Mouse (Mus musculus) brain, embryonic 18.5 days (tissue): Measurements from ENCODE around the gene Irs3.
A peak's percentile ranks its signal among the peaks of the same experiment; 100 is the strongest.

Experiments
- DNase-seq: peaks from one replicate; pipeline ENCODE4 v3.0.0-alpha.2; 2012; ENCODE audit warnings: low read depth, low spot score

Irs3 gene

DNA sequence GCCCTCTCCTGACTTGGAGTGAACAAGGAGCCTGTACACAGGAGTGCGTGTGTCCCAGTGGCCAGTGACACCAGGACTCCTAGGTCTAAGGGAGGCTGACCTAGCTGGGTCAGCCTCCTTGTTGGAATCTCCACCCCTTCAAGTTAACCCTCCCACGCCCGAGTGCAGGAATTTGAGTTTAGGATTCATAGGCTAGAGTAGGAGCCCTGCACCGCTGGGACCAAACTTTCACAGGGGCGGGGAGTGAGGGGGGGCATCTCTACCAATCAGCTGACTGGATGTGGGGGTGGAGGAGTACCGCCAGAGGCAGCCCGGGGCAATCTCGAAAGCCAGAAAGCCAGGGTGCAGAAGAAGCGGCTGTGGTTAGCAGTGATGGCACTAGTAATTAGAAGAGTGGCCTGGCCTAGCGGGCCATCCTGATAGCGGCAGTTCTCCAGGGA is at the start of gene Irs3:
Irs3 (minus strand) TSS at position 63 of the 440 bp plus-strand sequence.
- DNase-seq, result no peak

DNA sequence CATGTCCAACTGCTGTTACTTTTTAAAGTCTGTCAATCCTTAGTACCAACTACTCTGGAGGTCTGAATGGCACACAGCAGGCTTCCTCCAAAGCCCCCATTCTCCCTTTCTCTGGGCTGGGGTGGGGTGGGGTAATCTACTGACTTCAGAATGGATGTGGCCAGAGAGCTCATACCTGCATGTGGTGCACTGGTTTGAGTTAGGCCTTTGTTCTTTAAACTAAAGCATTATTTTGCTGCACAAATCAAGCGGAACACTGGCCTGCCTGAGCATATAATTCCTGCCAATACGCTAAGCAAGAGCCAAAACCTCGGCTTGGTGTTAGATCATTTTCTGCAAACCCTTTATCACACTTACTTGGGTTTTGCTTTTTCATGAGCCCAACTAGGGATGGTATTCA is 49.3 kb upstream of the Irs3 start:
- no peak for DNase-seq

DNA sequence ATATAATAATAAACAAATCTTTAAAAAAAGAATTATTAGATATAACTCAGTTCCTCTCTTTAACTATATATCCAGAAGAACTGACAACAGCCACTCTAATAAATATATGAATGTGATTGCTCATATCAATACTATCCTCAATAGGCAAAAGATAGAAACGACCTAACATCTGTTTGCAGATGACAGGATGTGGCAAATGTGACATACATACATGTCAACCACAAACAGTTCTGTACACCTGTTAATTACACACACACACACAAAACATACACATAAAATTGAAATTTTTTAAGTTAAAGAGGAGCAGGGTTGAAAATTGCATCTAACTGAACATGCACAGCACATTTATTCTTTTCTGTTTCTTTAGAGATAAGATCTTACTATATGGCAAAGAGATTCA is 46.4 kb upstream of the Irs3 start:
- DNase-seq, result no peak

DNA sequence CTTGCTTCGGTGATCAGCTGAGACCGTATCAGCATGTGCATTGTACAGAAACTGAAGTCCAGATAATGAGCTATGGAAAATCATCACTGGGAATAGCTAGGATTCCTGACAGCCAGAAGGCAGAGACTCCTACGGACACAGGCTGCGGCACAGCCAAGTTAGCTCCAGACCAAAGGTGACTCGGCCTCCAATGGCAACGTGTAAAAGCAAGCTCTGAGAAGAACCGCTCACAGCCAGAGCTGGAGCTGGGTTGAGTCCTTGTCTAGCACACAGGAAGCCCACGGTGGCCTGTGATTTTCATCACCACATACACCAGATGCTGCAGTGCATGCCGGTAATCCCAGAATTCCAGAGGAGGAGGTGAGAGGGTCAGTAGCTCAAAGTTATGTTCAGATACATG is 45.0 kb upstream of the Irs3 start:
- no peak for DNase-seq

DNA sequence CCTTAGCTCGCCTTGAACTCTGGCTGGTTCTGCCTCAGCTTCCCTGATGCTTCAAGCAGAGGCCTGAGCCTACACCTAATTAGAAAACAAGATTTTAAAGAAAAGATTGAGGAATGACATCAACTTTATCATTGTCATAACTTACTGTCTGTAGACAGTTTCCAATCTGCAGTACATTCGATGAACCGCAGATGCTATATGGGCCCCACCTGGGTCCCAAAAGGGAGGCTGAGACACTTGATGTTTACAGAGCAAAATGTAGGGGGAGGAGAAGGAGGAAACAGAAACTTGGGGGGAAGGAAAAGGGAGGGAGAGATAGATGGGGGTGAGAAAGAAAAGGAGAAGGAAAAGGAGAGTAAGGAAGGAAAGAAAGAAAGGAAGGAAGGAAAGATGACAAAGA is 44.5 kb upstream of the Irs3 start:
- DNase-seq, result no peak

DNA sequence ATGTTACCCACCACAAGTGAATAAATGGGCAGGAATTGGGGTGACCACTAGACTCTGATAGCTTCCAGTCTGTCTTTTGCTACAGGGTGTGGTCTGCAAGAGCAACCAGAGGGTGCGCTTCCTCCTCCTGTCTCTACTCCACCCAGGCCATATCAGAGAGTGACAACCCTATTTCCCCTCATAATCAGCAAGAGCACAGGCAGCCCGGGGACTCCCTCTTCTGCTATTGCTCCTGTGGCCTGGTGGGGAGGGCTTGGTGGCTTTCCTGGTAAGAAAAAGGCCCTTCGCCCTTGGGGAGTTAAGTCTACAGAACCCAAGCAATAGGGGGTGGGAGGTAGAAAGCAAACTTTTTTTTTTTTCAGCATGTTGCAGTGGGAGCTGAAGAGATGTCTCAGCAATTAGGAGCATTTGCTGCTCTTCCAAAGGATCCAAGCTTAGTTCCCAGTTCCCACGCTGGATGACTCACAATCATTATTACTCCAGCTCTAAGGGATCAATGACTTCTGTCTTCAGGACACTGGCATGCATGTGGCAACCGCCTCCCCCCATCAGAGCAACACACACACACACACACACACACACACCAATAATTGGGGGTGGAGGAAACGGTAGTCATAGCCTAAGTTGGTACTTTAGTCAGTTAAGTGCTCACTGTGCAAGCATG is 40.7 kb upstream of the Irs3 start:
- DNase-seq, result no peak

DNA sequence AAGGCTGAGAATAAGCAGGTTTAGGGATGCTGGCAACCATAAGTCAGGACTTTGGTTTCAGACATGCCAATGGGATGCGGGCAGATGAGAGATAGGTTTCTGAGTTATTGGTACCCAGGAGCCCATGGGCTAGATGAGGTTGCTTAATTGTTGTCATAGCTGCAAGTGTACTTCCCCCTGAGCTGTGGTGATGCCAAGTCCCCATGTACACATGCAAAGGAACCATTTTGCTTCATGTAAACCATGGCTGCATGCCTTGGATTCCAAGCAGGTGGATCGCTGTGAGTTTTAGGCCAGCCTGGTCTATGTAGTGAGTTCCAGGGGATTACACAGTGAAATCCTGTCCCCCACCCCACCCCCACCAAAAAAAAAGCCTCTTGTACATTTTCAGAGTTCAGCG is 40.1 kb upstream of the Irs3 start:
- DNase-seq, result no peak

DNA sequence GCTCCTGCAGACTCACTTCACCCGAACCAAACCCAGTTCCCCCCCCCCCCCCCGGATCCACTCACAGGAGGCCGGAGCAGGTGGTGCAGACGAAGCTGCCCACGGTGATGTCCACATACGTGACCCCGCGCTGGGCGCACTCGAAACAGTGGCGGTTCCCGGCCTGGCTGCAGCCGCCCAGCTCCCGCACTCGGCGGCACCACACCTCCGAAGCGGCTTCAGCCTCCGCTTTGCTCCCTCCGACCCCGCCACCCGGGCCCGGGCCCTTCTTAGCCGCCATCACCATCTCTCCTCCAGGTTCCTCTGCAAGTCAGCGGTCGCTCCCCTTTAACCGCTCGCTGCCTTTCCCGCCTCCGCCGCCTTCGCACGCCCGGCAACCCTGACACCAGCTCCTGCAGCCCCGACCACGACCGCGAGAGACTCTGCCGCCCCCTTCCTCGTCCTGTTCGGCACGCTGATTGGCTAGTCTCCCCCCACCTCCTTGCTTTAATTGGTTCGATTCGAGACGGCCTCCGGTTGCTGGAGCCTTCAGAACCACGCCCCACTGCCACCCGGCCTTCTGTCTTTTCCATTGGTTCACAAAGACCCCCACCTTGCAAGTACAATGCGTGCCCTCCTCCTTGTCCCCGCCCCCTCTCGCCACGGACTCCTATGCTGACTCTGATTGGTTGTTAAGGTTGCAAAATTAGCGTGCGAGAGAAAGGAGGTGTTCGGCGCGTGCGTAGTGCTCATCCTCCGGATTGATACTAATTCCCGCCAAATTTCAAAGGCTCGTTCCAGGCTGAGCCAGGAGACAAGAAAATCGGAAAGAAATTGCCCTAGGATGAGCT is 39.0 kb upstream of the Irs3 start, which contains the start of gene Agfg2:
Agfg2 (minus strand) TSS at position 433 of the 830 bp plus-strand sequence.
- DNase-seq, result peak; percentile 100

DNA sequence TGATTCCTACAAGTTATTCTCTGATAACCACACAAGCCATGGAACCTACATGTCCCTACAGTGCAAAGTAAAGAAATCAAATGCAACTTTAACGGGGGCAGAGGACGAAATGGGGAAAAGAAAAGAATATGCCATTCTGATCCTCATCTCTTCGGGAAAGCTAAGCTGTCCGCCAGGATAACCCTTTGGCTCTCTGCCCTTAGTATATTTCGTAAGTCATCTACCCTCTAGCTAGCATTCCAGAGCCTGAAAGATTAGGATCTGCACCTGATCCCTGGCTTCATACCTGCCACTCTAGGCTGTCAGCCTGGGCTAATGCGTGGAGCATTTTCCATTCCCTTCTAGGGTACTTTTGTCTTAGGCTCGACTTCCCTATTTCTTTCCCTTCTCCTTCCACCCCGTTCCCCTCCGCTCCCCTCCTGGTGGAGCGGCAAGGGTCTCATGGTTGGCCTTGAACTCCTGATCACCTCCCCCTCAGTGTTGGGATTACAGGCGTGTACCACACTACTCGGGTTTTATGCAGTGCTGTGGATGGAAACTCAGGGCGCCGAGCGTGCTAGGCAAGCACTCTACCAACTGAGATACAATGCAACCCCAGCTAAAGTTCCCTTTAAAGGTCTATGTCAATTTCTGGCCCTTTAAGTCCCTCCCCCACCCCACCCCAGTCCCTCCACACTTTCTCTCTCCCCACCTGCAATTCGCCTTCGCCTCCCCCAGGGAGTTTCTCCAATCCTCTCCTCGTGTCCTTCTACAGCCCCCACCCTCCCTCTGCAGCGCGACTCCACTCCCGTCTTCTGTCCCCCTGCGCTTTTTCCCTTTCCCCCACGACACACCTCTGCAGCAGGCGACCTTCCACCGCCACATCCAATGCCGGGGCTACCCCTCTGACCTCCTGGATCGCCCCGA is 38.1 kb upstream of the Irs3 start:
- no peak for DNase-seq

DNA sequence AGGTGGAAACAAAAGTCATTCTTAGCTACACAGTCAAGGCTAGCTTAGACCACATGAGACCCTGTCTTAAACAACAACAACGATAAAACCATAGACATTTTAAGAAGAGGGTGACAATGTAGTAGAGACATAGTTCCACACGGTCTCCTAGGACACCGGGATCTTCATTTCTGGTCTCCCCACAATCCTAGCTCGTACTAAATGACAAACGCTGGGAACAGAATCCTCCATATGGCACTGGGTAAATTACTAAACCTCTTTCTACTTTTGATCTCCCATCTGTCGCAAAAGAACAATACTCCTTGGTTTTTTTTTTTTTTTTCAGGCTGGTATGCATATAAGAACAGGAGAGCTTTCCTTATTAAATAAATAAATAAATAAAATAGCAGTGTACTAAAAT is 37.0 kb upstream of the Irs3 start:
- DNase-seq, result no peak

DNA sequence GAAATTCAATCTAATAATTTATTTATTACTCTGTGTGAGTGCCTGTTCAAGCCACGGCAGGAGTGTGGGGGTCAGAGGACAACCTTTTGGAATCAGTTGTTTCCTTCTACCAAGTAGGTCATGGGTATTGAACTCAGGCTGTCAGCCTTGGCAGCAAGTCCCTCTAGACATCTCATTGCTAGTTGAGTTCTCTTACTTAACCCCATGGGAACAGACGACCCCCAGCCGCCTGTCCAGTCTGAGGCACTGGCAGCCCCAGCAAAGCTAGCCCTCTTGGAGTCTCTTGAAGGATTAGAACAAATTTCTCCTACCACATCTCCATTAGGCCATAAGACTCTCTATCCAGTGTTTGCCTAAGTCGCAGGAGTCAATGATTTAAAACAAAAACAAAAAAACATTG is 34.2 kb upstream of the Irs3 start:
- DNase-seq, result no peak

DNA sequence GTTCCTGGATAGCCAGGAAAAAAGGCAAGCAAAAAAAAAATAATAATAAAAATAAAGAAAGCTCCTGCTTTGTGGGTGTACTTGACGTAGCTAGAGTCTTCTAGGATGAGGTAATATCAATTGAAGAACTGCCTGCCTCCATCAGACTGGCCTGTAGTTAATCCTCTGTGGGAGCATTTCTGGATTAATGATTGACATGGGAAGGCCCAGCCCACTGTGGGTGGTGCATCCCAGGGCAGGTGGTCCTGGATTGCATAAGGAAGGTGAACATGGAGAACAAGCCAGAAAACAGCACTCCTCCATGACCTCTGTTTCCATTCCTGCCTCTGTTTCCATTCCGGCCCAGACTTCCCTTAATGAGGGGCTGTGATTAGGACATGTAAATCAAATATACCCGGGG is 33.2 kb upstream of the Irs3 start:
- no peak for DNase-seq

DNA sequence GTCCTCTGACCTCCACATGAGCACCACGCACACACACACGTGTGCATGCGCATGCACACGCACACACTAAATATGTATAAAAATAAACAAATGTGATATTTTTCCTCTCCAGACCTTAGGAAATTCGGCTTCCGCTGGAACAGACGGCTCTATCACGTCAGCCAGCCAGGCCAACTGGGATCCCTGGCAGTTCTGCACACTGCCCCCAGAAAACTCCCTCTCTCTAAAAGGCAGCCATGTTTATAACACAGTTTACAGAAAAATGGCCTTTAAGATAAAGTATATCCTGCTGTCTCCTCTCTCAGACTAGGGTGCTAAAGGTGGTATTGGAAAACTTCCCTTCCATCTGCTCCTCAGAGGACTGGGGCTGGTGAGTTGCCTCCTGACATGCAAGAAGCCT is 32.3 kb upstream of the Irs3 start:
- DNase-seq, result no peak

DNA sequence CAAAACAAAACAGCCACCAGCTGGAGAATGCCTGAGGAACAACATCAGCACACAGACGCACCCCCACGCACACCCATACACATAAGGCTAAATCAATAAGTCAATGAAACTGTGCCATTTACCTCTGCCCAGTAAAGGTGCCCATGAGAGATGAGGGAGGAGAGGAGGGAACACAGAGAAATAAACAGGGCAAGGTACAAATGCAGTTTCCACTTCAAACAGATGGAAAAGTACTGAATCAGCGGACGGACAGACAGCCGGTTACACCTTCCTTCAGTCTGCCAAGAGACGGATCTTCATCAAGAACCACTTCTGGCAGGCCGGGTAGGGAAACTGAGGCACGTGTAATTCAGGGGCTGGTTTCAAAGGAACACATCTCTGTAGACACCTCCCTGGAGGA is 29.3 kb upstream of the Irs3 start:
- no peak for DNase-seq

DNA sequence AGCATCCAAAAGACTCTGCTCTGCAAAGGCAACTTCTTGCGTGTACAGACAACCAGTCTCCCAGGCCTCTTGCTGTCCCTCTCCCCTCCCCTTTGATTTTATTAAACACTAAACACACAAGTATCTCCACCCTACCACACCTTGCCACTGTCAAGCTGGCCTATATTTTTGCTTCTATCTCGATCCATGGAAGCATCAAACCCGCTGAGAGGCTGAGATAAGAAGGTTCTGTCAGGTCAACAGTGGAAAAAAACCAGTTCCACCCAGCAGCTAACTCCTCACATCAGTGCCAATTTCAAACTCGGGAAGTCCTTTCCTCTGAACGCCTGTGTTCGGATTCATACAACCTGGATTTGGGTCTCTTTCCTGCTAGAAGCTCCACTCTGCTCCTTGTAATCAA is 27.5 kb upstream of the Irs3 start:
- DNase-seq, result no peak

DNA sequence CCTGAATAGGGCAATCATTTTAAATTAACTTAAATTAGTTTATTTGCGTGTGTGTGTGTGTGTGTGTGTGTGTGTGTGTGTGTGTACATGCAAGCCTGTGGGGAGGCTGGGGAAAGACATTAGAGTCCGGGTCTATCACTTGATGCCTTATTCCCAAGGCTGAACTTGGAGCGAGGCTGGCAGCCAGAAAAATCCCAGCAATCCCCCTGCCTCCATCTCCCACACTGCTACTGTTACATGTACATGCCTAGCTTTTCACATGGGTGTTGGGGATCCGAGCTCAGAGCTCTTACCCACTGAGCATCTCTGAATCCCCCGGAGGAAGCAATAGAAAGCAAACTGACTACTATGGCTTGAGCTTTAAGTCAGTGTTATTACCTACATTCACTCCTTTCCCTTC is 26.8 kb upstream of the Irs3 start:
- no peak for DNase-seq

DNA sequence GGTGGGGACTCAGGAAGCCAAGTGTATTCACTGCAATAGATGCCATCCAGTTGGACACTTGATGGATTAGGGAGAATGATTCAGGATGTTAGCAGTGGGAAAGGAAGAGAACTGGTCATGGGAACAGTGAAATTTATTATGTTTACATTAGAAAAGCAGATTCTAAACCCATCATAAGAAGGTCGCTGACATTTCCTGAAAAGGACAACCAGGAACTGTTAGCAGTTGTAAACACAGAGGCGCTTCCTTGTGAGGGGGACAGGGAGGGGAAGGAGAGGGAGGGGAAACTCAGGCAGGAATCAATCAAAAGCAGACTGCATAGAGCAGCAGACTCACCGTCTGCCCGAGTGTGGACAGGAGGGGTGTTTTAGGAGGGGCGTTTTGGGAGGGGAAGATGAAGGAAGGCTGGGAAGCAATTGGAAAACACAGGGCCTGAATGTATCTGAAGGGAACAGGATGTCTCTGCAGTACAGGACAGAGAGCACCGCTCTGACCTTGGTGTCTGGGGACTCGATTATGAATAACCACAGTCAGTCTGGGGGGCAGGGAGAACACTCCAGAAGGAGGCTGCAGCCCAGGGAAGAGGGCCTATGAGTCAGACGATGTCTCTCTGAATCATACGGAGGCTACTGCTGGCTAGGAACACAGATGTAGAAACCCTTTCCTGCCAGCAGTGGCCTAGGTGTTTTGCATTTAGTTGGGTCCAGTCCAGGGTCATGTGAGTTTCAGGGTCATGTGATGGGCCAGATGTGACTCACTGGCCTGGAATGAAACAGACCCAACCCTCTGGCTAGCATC is 26.1 kb upstream of the Irs3 start:
- no peak for DNase-seq

DNA sequence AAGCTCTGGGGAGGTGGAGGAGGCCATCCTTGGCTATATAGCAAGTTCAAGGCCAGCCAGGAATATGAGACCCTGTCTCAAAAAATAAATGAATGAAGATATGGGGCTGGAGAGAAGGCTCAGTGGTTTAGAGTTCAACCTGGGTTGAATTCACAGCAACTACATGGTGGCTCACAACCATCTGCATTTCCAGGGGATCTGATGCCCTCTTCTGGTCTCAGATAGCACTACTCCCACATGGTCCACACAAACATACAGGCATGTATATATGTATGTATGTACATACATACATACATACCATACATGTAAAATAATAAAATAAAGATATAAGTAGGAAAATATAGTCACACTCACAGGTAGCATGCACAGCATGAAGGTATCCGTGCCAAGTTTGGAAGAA is 24.7 kb upstream of the Irs3 start:
- no peak for DNase-seq

DNA sequence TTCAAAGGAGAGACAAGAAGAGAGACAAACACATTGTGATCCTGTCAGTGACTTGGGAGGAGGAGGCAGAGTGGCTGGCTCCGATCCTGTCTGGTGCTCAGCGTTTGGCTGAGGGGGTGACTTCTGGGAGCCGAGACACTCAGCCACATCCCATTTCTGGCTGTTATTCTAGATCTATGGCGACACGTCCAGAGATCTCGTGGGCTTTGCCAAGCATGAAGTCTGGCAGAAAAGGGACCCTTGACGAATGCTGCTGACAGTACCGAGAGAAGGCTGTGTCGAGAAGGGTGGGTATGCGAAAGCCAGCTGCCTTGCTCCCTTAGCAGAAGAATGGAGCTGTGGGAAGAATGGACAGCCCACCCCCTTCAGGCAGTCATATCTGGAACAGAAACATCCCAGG is 23.5 kb upstream of the Irs3 start:
- DNase-seq, result no peak

DNA sequence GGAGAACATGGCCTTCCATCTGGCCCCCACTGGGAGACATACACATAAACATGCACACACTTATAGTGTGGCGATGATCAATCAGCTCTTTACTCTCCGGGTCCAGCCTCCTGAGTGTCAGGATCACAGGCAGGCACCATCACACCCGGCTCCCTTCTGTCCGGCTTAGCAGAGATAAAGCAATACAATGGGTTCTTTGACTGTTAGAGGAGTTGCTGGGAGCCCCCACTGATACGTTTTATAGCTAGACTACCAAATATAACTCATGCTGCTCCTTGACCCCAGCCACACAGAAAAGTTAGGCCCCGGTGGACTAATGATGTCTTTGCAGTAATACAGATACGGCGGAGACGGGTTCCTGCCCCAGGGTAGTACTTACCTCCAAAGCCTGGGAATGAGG is 17.5 kb upstream of the Irs3 start:
- no peak for DNase-seq

DNA sequence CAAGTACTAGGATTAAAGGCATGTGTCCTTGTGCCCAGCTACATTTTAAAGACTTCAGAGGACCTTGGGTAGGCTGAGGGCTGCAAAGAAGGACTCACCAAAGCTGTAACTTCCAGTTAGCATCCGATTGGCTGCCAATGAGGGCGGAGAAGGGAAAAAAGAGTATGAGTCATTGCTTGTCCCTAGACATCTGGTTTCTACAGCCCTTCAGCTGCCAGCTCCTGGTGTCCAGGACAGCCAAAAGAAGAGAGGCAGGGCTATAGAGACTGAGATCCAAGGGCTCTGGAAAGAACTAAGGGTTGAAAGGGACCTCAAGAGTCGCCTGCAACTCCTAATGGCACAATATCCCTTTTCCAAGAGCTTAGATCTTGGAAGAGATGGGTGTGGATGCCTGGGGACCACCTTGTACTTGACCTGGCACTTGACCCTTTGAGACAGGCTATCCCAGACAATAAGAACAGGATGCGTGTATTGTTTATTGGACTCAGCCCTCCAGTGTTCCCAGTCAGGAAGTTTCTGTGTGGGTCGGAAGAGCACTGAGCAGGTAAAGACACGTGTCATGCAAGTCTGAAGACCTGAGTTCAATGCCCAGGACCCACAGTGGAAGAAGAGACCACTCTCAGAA is 14.7 kb upstream of the Irs3 start:
- no peak for DNase-seq
